Mouse (Mus musculus): ENCODE data around the gene Igdcc3.
A peak's percentile ranks its signal among the peaks of the same experiment; 100 is the strongest.
"Not testable (repeated sequence)": the region's sequence is repeated elsewhere in the genome, so short reads cannot be mapped to it uniquely, and the experiment has no call there.

Gene Igdcc3

GRCm38 (mm10) chr9:65202165-65202754, 61.3 kb downstream of the Igdcc3 start:
- no peak for DNase-seq (ENCODE audit: low spot score in 2 of 2)

- DNase-seq (ENCODE audit: low spot score in 2 of 2) = no peak
Observed at GRCm38 (mm10) chr9:65205049-65205815, 64.2 kb downstream of the Igdcc3 start.

- not testable (repeated sequence) for DNase-seq (ENCODE audit: low spot score in 2 of 2)
Observed at GRCm38 (mm10) chr9:65207041-65207815, 66.2 kb downstream of the Igdcc3 start.

GRCm38 (mm10) chr9:65208293-65209179, 67.5 kb downstream of the Igdcc3 start:
- DNase-seq (ENCODE audit: low spot score in 2 of 2) = no peak

DNA sequence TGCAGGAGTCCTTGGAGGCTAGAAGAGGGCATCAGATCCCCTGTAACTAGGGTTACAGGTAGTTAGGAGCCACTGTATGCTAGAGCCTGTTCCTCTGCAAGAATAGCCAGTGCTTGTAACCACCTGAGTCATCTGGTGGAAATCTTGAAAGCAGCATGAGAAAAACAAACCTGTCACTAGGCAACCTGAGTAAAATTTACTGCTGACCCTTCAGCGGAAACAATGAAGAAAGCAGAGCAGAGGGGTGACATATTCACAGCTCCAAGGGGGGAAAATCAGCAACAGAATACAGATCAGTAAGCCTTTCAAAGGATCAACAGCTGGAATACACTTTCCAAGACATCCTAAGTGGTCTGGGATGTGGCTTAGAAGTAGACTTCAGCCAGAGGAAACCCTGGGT, 70.6 kb downstream of the Igdcc3 start:
- no peak for DNase-seq (ENCODE audit: low spot score in 2 of 2)

DNA sequence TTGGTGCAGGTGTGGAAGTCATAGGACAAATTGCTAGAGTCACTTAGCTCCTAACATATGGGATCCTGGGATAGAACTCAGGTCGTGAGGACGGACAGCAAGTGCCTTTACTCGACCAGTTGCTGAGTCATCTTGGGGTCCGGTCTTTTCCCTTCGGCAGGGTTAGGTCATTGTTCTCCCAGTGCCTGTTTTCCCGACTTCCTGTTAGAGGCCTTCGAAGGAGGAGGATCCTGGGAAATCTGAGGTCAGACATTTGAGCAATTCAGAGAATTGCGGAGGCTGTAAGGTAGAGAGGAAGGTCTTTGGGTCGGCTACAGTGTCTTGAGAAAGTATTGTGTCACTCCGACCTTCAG, 73.4 kb downstream of the Igdcc3 start:
- no peak for DNase-seq (ENCODE audit: low spot score in 2 of 2)

DNA sequence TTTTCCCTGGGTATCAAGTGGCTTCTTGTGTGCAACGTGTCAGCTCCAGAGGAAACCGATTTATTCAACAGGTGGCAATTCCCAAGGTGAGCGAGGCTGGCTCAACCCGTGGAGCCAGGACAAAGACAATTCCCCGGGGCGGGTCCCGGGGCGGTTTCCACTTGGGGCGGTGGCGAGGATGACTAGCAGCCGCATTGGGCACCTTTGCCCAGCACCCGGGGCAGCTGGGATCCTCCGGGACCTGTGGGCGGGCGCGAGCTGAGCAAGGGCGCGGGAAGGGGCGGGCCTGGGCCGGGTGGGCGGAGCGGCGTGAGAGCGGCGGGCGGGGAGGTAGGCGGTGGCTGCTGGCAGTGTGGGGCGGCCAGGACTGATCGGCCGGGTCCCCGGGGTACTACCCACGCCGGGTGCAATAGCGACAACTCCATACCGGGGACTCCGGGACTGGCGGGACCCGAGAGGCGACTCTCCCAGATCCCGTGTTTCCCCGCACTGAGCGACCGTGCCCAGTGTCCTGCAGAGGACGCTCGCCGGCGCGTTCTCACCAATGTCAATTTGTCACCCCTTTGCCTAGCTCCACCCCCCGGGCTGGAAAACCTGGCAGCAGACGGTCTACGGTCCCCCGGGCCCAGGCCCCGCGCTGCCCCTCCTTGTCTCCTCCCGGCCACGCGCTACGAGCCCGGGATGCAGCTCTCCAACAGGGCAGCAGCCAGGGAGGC, 73.9 kb downstream of the Igdcc3 start:
- peak; percentile 65 to 77 for DNase-seq (ENCODE audit: low spot score in 2 of 2)

- no peak for DNase-seq (ENCODE audit: low spot score in 2 of 2)
Observed at GRCm38 (mm10) chr9:65215494-65216126, 74.6 kb downstream of the Igdcc3 start.

- DNase-seq (ENCODE audit: low spot score in 2 of 2) = no peak
Observed at GRCm38 (mm10) chr9:65216972-65217371, 76.0 kb downstream of the Igdcc3 start.

GRCm38 (mm10) chr9:65217661-65218060, 76.7 kb downstream of the Igdcc3 start:
- DNase-seq (ENCODE audit: low spot score in 2 of 2) = no peak

DNA sequence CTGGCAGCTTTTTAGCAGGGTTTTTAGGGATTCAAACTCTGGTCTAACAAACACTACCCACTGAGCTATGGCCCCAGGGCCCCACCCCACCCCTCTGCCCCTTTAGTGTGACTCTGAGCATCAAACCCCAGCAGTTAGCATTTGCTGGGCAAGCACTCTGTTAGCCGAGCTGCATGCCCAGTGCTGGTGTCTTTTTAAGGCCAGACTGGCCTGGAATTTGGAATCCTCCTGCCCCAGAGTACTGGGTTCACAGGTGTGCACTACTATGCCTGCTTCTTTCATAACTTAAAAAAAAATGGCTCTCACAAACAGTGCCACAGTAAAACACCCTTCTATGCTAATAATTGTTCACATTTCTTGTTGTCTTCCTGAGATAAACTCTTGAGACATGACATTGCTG, 77.9 kb downstream of the Igdcc3 start:
- no peak for DNase-seq (ENCODE audit: low spot score in 2 of 2)

DNA sequence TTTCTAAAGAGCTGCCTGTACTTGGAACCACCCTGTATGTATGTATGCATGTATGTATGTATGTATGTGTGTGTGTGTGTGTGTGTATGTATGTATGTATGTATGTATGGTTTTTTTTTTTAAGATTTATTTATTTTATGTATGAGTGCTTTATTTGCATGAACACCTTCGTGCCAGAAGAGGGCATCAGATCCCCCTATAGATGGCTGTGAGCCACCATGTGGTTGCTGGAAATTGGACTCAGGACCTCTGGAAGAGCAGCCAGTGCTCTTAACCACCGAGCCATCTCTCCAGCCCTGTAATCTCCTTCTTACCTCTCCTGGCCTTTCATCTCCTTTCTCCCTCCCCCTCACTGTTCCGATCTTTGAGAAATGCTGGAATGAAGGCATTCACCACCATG, 79.4 kb downstream of the Igdcc3 start:
- not testable (repeated sequence) for DNase-seq (ENCODE audit: low spot score in 2 of 2)

DNA sequence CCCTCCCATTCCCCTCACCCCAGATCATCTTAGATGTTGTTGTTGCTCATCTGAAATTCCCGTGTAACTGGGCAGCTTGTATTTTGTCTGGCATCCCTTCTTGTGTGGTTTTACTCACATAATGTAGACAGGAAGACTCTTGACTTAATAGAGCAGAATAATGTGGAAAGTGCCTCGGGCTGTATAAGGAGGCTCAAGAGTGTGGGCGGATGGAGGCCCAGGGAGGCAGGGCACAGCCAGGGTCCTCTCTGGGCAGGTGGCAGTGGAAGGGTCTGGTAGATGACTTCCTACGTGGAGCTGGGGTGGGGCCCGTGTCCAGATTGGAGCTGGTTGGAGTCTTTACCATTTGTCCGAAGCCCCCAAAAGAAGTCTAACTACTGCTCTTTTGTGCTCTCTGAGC, 82.9 kb downstream of the Igdcc3 start:
- no peak for DNase-seq (ENCODE audit: low spot score in 2 of 2)

- DNase-seq (ENCODE audit: low spot score in 2 of 2) = peak in 1 of 2 experiments; percentile 44
Observed at GRCm38 (mm10) chr9:65225795-65226194, 84.8 kb downstream of the Igdcc3 start.

- DNase-seq (ENCODE audit: low spot score in 2 of 2) = no peak
Observed at GRCm38 (mm10) chr9:65230250-65230649, 89.3 kb downstream of the Igdcc3 start.

- DNase-seq (ENCODE audit: low spot score in 2 of 2) = peak in 1 of 2 experiments; percentile 36
Observed at GRCm38 (mm10) chr9:65231284-65231683, 90.3 kb downstream of the Igdcc3 start.

DNA sequence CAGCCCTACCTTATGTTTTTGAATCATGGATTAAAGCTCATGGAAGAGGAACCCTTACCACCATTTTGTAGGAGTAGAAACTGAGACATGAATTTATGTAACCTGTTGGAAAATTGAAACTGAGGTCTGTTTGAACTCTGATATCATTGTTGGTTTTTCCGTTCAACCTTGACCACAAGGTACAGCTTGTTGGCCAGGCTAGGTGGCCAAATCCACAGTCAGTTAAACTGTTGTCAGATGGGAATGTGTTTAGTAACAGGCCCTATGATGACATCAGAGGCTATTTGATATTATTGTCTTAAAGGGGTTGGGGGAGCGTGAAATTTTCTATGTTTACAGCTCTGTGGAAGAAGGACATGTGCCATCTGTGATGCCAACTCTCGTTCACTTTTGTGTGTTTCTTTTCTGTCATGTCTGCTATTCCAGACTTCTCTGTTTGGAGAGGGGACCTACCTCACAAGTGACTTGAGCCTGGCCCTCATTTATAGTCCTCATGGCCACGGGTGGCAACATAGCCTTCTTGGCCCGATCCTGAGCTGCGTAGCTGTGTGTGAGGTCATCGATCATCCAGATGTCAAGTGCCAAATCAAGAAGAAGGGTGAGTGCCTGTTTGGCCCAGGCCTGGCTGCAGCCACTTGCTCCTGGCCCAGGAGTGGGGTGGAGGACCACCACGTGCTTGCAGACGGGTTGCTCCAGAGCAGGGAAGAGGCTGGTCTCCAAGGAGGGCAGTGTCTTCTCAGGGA, 92.4 kb downstream of the Igdcc3 start:
- DNase-seq (ENCODE audit: low spot score in 2 of 2) = no peak

DNA sequence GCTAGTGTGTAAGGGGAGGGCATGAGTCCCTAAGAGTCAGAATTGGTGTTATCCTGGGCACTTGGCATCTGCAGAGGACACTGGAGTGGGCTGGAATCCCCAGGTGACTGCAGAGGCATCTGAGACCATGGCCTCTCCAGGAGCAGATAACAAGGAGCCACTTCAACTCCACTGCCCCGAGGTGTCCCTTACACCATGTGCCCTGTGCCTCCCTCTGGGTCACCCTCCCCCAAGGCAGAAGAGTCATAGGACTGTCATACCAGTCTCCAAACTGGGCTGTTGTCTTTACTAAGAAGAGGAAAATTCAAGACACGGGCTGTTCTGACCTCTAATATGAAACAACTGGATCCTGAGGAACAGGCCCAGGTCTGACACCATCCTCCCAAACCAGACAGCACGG, 93.7 kb downstream of the Igdcc3 start:
- no peak for DNase-seq (ENCODE audit: low spot score in 2 of 2)
